Mouse (Mus musculus) erythroblast, embryonic 14.5 days (primary cell): ENCODE results near the gene Xab2.

Experiments
- GATA1 ChIP-seq: IDR thresholded peaks from 2 replicates; pipeline ENCODE4 v1.6.1; 2012; ENCODE audit warnings: low read length, inconsistent platforms, mixed read lengths
- TAL1 ChIP-seq: IDR thresholded peaks from 3 replicates; pipeline ENCODE4 v1.6.1; 2012; ENCODE audit warnings: low read length, inconsistent platforms, mixed read lengths

DNA sequence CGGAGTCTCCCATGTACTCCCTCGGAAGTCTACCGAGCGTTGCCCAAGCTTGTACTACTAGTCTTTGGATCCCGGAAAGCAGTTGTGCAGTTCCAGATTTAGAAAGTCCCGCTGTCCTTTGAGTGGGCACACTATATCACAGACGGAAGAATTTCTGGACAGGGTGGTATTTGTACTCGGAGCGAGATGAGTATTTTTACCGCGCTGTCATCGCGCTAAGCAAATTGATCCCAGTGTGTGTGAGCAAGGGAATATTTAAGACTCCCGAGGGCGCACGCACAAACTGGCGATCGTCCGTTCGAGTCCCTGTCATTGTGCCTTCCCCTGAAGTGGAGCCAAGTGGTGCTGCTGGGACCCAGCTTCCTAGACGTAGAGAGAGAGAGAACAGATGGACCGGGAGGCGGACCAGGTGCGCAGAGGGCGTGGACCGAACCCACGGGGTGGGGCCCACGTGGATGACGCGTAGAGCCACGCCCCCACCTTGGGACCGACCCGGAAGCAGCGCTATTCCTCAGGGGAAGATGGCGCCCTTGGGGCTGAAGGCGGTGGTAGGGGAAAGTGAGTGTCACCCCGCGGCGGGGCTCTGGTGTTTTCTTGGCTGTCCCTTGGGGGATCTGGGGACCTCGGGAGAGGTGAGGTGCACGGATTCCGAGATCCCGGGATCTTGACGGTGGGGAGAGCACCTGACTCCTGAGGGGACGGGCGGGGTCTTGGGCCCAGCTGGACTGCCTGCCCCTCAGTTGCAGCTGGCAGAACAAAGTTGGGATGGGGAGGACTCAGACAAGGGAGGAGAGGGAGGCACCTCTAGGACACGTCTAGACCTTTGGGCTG, 9.7 kb upstream of the Xab2 start, which contains the start of gene Stxbp2:
- TF ChIP-seq GATA1 (no peak), TAL1 (no peak)
